Mouse (Mus musculus) liver, postnatal 0 days (tissue): ENCODE results near the gene Rtn4ip1.

Experiments
- CTCF ChIP-seq: sonication (generic); IDR thresholded peaks from 2 replicates; pipeline ENCODE4 v1.5.1; 2016; ENCODE audit warnings: antibody characterized with exemption, low read depth
- EP300 ChIP-seq: IDR thresholded peaks from 2 replicates; pipeline ENCODE4 v1.6.1; 2016; ENCODE audit warnings: antibody characterized with exemption, low read depth, mild to moderate bottlenecking

GRCm38 (mm10) chr10:43910032-43910872, 8.6 kb downstream of the Rtn4ip1 start:
- TF ChIP-seq CTCF, result no peak
- no peak for TF ChIP-seq EP300
